Mouse (Mus musculus) fat pad, adult 2 months (tissue): Measurements from ENCODE around the gene Gm20388.
"Not testable (repeated sequence)": the region's sequence is repeated elsewhere in the genome, so short reads cannot be mapped to it uniquely, and the experiment has no call there.

Experiments
- DNase-seq: peaks from one replicate; pipeline ENCODE4 v3.0.0-alpha.2; 2011; ENCODE audit warnings: low read depth, low spot score; ENCODE audit errors: extremely low read depth

Gm20388 gene

DNA sequence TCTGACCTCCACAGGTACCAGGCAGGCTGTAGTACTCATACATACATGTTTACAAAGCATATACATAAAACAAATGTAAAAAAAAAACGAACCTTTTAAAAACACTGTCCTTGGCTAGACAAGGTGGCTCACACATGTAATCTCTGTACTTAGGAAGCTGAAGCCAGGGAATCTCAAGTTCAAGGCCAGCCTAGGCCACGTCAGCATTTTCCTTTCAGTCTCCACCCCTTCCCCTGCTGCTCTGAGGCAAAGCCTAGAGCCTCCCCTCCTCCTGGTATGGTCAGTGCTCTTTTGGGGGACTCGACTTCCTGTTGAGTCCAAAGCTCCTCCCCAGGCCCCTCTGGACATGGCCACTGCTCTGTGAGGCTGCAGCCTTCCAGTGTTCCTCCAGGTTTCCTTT is 3476.4 kb downstream of the Gm20388 start:
- no peak for DNase-seq

DNA sequence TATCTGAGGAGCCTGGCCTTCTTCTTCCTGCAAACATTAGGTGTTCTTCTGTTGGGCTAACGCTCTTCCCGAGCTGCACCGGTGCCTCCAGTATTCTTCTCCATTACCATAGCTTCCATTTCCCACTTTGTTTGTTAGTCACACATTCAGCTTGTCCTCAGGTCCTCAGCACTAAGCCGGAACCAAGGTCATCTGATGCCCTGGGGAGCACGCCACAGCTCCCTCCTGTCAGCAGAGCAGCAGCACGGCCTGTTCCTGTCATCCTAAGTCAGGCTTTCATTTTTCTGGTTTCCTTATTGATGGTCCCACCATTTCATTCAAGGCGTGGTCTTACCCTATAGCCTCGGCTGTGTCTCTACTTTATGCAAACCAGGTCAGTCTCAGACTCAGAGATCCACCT is 3477.2 kb downstream of the Gm20388 start:
- no peak for DNase-seq

DNA sequence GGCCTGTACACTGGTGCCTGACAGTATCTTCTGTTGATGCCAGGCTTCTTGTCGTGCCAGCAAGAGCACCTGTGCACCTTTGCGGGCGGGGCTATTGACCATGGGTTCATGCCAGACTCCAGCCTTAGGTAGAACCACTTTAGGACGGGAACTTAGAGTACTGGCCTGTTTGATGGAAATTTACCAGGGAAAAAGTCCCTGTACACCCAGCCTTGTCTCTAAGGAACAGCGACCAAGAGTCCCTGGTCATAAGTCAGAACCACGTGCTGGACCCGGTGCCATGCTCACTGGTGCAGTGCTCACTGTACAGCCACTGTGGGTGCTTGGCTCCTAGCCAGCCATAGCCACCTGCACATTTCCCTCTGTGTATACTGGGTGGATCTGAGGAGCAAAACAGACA is 3478.4 kb downstream of the Gm20388 start:
- DNase-seq: no peak

DNA sequence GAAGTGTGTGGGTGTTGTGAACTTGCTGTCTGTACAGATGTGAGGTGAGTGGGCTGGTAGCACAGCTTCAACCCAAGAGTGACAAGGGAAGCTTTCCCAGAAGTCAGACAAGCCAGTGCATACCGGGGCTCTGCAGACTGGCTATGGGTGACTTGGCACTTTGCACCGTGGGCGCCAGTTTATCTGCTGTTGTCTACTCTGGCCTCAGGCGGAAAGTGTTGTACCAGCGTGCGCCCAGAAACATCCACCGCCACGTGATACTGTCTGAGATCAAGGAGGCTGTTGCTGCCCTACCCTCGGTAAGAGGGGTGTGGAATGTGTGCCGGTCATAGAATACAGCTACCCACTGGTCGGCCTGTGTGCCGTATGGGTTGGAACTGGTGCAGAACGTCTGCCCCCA is 3487.7 kb downstream of the Gm20388 start:
- no peak for DNase-seq

DNA sequence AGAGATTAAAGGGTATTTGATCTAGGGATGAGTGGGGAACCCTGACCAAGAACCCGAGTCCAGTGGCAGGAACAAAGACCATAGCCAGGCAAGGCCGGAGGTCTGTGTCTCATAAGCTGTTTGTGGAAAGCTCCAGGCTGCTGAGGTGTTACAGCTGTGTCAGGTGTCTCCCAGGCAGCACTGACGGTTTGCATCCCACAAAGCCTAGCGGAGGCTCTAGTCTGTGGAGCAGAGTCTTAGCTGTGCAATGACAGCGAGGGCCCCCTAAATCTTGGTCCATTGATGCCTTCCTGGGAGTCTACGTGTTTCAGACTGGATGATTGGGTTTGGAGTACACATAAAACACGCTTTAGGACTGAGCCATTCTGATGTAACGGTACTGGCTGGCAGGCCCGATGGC is 3491.3 kb downstream of the Gm20388 start:
- no peak for DNase-seq

DNA sequence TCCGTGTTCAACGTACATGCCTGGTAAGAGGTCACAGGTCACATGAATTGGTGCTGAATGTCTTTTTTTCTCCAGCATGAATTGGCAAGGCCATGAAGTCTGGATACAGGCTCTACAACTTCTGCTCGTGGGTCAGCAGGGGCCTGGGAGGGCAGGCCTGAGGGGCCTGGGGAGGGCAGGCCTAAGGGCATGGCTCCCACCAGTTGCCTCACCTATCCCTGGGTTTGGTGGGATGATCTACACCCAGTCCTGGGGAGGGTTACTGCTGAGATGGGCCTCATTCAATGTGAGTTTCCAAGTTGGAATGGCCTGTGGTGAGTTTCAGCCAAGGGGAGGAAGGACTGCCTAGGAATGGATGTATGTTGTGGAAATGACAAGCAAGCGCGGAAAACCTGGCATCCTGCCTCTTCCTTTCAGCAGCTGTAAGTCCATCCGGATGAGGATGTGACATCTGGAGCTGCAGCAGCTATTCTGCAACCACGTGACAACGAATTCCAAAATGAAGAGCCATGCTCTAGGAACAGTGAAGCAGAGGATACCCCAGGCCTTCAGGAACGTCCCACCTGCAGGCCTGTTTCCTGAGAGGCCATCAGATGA is 3492.2 kb downstream of the Gm20388 start:
- DNase-seq: no peak

DNA sequence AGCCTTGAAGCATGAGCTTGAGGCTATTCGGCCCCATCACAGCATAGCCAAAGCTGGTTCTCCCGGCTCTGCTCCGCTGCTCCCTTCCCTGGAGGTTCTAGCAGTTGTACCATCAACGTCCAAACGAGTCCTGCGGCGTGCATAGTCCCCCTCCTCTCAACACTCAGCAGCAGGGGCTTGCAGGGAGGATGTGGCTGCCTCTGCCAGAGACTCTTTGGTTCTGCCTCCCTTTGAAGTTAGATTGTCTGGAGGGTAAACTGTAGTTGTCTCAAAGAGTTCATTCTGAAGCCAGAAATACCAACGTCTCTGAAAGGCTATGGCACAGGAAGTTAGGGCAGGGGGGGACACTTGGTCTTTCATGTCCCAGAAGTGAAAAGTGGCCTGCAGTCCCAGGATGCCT is 3493.9 kb downstream of the Gm20388 start:
- no peak for DNase-seq

DNA sequence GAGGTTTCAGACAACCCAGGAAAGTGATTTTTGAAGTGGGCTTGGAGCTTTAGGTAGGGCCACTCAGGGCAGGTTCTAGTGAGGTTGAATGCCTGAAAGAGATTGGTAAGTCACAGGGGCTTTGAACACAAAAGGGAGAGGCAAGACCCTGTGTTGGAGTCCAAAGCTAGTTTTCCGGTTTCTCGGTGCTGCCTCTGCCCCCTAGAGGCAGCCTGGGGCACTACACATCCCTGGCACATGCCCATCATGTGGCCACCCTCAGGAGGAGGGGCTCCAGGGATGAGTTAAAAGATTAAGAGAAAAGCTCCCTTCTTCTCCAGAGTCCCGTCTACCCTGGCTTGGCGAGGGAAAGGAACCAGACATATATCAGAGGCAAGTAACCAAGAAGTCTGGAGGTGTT is 3496.1 kb downstream of the Gm20388 start, which contains the start of gene Mc1r:
Gene Mc1r (plus strand): TSS at position 322 of the 400 bp plus-strand sequence.
- DNase-seq: no peak

DNA sequence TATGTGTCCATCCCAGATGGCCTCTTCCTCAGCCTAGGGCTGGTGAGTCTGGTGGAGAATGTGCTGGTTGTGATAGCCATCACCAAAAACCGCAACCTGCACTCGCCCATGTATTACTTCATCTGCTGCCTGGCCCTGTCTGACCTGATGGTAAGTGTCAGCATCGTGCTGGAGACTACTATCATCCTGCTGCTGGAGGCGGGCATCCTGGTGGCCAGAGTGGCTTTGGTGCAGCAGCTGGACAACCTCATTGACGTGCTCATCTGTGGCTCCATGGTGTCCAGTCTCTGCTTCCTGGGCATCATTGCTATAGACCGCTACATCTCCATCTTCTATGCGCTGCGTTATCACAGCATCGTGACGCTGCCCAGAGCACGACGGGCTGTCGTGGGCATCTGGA is 3497.0 kb downstream of the Gm20388 start:
- DNase-seq: no peak

DNA sequence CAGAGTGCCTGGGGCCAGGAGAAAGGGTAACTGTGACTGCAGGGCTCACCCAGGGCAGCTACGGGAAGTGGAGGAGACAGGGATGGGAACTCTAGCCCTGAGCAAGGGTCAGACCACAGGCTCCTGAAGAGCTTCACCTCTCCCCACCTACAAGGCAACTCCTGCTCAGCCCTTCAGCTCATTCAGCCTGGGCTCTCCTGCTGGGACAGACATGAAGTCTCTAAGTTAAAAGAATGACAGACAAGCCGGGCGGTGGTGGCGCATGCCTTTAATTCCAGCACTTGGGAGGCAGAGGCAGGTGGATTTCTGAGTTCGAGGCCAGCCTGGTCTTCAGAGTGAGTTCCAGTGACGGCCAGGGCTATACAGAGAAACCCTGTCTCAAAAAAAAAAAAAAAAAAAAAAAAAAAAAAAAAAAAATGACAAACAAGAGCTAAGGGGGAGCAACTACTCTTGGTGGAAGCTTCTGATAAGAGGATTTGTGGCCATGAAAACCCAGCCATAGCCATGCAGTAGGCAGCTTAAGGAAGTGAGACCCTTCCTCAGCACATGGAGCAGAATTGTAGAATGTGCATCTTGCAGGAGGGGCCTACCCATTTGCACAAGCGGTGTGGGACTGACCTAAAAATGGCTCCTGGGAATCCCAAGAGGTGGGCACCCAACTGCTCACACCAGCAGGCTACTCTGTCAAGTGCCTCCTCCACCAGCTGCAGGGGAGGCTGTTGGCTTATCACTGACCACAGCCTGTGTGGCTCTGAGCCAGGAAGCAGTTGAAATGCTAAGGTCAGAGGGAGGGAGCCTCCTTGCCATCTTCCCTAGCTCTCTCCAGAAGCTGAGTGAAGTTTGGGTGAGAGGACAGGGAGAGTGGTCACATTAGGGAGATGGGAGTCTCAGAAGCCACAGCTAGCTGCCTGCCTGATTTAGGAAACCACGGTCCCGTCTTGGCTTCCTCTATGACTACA is 3498.2 kb downstream of the Gm20388 start:
- DNase-seq: no peak

DNA sequence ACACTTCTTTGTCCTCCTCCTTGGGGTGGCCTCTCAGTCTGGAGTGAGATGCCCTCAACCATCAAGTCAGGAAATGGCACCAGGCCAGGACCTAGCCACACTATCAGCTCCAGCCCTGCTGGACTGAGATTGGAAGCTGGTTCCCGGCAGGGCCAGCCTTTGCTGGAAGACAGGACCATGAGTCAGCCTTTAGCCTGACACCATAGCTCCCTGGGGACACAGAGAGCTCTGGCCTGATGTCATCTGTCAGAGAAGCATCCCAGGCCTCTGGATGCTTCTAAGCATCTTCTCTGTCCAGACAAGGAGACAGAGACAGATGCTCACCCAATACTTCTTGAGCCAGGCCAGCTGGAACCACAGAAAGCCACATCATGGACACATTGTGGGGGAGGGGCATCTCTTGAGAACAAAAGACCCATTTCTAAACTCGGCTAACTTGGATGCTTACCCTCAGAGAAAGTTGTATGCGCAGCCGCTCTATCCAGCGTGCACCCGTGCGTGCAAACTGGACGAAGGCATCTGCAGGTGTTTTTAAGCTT is 3499.5 kb downstream of the Gm20388 start:
- no peak for DNase-seq

DNA sequence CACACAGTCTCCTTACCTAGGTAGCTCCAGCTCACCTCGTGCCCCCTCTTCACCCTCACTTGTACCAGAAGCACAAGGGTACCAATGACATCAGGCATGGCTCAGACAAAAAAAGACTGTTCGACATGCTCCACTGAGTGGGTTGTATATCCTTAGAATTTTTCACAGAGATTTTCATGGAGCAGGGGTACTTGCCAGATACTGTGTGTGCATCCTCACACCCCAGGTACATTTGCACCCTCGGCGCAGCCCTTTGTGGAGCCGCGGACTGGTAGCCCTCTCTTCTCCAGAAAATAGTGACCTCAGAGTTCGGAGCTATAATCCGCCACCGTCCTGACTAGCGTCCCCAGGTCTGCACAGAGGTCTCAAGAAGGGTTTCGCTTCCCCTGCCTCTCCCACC is 3500.1 kb downstream of the Gm20388 start:
- DNase-seq: no peak

DNA sequence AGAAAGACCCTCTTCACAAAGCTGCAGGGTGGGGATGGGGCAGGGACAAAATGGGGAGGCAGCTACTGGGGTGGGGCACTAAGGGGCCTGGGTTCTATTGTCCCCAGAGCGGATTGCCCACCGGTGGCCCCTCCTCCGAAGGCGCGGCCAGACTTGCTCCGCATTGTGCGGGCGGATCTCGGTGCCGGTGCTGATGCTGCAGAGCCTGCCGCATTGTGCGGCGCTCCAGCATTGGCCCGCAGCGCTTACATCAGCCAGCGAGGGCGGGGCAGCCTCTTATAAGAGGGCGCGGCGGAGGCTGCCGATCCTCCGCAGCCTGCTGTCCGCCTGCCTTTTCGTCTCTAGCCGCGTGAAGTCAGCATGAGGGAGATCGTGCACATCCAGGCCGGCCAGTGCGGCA is 3500.6 kb downstream of the Gm20388 start, which contains the start of gene Tubb3:
Gene Tubb3 (plus strand): TSS at position 179 of the 400 bp plus-strand sequence.
- DNase-seq: no peak

DNA sequence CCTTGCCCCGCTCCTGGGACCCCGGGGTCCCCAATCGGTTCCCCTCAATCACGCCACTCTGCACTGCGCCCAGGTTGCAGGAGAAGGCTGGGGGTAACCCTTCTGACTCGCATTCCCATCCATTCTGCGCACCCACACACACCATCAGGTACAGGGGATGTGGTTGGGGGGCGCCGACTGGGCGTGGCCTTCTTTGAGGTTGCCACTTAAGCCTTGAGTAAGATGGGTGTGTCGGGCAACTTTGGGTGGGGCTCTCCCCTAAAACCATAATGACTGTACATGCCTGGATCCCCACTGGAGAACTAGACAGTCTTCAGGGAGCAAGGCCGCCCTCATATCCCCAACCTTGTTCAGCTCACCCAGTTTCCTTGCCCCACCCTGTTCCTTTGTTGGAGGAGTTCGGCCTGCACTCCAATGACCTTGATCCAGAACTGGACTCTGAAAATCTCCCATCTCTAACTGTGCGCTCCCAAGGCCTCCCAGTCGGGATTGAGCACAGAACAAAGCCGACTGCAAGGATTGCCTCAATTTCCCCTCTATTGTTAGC is 3501.2 kb downstream of the Gm20388 start:
- no peak for DNase-seq

DNA sequence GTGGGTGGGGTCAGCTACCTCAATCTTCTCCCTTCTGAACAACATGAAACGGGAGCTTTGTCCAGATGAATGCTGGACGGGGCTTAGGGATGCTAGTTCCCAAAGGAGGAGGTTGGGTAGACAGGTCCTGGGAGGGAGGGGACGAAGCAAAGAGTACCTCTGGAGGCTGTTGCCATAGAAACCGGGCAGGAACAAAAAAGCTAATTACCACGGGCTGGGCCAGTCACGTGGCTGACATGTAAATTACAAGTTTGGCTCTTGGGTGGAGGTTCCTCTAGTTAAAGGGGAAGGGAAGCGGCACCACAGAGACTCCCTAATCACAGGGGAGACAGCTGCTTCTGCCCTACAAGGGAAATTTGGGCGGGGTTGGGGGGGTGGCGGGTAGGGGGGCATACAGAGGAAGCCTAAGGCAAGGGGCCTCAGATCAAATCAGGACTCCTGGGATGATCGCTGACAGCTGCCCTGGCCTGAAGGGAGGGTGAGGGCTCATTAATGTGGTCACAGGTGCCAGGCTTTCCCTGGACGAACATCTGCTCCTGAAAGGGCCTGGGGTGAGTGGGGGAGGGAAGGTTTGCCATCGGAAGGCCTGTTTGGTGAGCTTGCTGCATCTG is 3502.0 kb downstream of the Gm20388 start:
- no peak for DNase-seq

DNA sequence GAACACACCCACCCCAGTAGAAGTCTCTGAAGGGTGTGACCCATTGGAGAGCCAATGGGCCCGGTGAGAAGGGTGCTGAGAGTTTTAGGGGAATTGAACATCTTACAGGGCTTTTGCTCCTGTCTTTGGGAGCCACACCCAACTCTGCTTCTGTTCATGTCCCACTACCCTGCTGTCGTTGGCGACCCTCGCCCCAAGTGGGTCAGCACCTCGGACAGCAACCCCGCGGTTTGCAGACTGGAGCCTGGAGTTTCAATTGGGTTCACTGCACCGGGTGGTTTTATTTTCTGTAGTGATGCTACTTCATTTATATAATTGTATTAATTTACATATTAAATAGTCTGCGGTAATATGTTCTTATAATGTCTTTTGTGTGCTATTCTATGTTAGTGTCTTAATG is 3503.6 kb downstream of the Gm20388 start:
- no peak for DNase-seq

DNA sequence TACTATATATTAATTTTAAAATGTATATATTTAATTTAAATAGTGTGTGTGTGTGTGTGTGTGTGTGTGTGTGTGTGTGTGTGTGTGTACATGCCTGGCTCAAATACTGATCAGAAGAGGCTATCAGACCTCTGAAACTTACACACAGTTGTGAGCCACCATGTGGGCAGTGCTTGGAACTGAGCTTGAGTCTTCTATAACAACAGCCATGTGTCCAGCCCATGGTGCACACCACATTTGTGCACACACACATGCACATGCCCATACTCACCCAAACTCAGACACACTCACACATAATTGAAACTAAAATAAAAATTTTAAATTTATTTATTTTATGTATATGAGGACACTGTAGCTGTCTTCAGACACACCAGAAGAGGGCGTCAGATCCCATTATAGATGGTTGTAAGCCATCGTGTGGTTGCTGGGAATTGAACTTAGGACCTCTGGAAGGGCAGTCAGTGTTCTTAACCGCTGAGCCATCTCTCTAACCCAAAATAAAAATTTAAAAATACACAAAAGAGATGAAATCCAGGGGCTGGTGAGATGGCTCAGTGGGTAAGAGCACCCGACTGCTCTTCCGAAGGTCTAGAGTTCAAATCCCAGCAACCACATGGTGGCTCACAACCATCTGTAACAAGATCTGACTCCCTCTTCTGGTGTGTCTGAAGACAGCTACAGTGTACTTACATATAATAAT is 3504.5 kb downstream of the Gm20388 start:
- not testable (repeated sequence) for DNase-seq

DNA sequence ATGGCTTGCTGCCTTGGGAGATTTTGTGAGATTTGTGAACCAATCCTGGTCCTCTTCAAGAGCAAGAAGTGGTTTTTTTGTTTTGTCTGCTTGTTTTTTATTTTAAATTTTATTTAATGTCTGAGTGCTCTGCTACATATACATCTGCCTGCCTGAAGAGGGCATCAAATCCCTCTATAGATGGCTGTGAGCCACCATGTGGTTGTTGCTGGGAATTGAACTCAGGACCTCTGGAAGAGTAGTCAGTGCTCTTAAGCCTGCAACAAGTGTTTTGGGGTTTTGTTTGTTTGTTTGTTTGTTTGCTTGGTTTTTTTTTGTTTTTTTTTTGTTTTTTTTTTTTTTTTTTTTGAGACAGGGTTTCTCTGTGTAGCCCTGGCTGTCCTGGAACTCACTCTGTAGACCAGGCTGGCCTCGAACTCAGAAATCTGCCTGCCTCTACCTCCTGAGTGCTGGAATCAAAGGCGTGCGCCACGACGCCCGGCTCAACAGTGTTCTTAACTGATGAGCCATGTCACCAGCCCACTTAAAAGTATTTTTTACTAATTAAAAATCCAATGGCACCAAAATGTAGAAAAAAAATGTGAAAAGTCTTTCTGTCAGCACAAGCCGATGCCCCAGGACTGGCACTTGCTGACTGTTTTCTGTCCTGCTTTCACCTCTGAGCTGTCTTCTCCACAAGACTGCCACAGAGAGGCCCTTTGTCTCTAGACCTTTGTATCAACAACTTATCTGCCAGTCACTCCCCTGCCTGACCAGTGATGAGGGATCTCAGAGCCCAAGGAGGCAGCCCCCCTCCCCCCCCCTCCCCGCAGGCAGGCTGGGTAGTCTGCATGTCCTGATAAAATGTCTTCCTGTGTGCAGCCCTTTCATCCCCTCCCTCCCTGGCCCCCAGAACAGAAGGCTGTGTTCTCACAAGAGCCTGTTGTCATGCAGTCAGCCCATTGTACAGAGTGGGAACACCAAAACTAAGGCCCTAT is 3505.6 kb downstream of the Gm20388 start:
- DNase-seq: no peak

DNA sequence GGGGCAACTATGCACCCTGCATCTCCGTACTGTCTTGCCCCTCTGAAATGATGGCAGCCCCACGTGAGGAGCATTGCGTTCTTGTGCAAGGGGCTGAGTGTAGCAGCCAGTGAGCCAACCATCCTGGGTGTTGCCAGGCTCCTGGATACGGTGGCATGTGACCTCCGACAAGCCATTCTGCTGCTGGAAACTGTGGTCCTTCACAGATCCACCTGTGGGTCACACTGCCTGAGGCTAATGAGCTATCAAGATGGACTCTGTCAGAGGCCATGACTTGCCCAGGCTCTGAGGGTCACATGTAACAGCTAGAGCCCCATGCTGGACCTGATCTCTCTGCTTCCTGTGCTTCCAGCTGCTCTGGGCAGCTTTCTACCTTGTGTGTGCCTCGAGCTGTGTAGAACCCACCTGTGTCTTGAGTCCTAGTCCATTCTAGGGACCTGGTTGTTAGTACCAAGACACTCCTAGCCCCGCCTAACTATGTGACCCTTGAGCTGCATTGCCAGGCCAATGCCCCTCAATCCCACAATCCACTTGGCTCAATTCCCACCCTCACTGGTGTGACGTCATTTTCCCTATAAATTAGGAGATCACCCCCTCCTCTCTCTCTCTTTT is 3506.4 kb downstream of the Gm20388 start:
- no peak for DNase-seq
